Mouse (Mus musculus) urinary bladder, postnatal 4 days (tissue): ENCODE results near the gene Cct6b.
"Not testable (repeated sequence)": the region's sequence is repeated elsewhere in the genome, so short reads cannot be mapped to it uniquely, and the experiment has no call there.

Source experiments
- DNase-seq, 2 experiments: peaks; one replicate each; pipeline ENCODE4 v3.0.0; 2021 to 2022; ENCODE audit warnings: low spot score in 2 of 2

Gene Cct6b

DNA sequence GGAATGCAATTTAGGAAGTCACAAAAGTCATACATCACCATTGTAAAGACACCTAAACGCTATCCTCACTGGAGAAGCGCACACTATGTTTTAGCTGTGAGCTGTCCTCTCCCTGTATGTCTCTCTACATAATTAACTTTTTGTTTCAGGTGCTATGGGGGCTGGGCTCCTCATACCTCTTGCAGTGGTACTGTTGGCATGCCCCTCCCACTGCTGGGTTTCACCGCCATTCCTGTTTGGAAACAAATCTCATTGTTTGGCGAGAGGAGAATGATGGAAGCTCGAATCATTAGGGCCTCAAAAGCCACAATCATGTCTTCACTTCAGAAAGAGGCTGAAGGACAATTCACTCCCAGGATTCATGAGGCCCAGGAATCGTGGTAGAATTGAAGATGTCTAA lies 59.0 kb downstream of the Cct6b start:
- peak in 1 of 2 experiments; percentile 38 for DNase-seq

GRCm38 (mm10) chr11:82699865-82700410 lies 64.2 kb downstream of the Cct6b start:
- no peak for DNase-seq

DNA sequence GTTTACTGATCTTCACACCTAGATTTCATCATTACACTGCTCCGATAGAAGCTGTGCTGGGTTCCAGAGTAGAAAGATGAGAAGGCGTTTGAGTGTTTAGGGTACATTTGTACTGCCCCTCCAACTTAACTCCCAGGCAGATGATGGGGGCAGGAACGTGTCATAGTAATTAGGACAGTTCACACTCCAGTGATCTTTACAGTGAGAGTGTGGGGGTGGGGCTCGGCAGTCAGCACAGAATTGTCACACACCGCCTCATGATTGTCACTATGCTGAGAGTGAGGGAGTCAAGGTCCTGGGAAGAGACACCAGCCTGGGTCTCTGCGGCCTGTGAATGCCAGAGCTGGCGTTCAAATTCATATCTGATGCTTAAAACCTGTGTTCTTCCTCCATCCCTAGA lies 68.2 kb downstream of the Cct6b start:
- no peak for DNase-seq

- not testable (repeated sequence) for DNase-seq
These were observed 69.2 kb downstream of the Cct6b start for GRCm38 (mm10) chr11:82694947-82695346.

DNA sequence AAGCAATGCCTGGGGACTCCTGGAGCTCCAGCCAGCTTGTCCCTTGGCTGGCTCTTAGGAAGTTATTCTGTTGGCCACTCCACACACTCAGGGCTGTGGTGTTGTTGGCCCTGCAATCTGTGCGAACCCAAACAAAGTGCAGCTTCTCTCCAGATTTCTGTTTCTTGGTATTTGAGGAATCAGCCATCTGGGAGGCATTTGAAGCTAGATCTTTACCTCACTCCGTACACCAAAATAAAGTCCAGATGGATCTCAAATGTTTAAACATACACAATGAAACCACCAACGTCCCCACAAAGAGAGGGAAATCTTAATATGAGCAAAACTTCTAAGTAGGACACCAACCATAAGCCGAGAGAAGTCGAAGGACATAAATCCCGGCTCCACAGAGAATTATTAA lies 71.5 kb downstream of the Cct6b start:
- DNase-seq = no peak

DNA sequence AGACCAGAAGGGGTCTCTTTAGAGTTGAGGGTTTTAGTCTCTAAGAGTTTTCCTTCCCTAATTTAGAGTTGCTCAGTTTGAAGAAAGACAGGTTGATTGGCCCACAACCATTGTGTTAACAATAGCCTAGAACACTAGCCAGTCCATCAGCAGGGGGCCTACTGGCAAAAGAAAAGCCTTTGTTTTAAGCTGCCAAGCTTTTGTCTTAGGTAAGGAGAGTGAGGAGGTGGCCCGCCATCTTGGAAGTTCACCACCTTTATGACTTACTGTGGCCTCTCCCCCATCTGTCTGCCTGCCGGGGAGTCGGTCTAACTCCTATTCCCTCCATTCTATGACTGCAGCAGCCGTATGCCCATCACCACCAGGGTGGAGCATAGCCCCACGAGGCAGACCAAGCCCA lies 73.6 kb downstream of the Cct6b start:
- DNase-seq = no peak

DNA sequence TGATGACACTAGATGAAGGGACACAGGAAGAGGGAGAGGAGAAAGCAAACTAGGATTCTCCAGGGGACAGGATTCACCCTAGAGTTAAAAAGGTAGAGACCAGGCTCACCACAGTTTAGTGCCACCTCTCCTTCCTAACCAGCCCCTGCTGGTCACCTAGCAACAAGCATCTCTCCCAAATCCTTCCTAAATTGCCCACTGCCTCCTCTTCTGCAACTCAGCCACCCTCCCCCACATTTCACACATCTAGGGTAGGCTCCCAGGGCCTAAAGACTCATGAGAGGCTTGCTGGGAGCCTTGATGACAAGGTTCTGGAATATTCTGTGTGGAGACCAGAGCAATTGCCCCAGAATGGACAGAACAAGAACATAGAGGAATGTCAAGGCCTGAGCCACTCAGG lies 76.5 kb downstream of the Cct6b start:
- DNase-seq = no peak

DNA sequence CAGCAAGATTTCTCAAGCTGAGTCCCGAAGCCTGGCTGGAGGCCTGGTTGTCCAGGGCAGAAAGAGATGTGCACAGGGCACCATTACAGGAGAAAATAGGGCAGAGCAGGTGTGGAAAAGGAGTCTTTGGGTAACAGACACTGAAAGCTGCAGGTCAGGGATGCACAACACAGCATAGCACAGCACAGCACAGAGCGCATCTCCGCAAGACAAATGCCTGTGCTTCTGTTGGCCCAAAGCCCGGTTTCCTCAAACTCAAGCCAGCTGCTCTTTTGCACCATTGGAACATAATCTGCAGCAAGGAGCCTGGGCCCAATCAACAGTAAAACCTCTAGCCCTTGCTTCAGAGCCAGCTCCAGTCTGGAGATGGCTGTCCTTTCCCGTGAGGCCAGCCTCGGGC lies 79.4 kb downstream of the Cct6b start:
- DNase-seq = peak; percentile 66 to 68

- DNase-seq = peak in 1 of 2 experiments; percentile 23
These were observed 80.2 kb downstream of the Cct6b start for GRCm38 (mm10) chr11:82683765-82684505.

DNA sequence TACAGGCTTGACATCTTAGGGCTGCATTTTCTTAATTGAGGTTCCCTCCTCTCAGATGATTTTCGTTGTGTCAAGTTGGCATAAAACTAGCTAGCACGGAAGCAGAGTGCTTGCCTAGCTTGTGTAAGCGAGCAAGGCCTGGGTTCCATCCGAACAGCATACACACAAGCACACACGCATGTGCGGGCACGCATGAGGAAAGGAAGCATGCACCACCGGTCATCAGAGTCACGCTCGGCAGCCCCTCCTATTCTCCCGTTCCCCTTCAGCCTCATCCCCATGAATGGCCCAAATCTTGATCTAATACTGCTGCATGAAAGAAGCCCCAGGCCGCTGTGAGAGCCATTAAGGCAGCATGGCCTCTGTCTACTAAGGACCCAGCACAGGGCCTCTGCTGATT lies 85.6 kb downstream of the Cct6b start:
- DNase-seq = no peak
